Mouse (Mus musculus) heart, adult 11 months (tissue): Measurements from ENCODE around the gene Nckap5l.
"Not testable (repeated sequence)": the region's sequence is repeated elsewhere in the genome, so short reads cannot be mapped to it uniquely, and the experiment has no call there.

Experiments used
- DNase-seq: peaks from one replicate; pipeline ENCODE4 v3.0.0; 2022

Gene Nckap5l

GRCm38 (mm10) chr15:99393386-99394252 lies 63.9 kb downstream of the Nckap5l start:
- peak; percentile 99 for DNase-seq

GRCm38 (mm10) chr15:99392486-99393385 lies 64.8 kb downstream of the Nckap5l start, which contains the start of gene Tmbim6:
Tmbim6 (plus strand) TSS chr15:99392882.
- peak; percentile 100 for DNase-seq

- no peak for DNase-seq
These were observed 65.6 kb downstream of the Nckap5l start for GRCm38 (mm10) chr15:99391975-99392374.

- DNase-seq = no peak
These were observed 66.8 kb downstream of the Nckap5l start for GRCm38 (mm10) chr15:99390472-99391401.

- peak; percentile 91 for DNase-seq
These were observed 69.6 kb downstream of the Nckap5l start for GRCm38 (mm10) chr15:99387976-99388375.

GRCm38 (mm10) chr15:99386796-99387195 lies 70.8 kb downstream of the Nckap5l start:
- DNase-seq = no peak

- DNase-seq = not testable (repeated sequence)
These were observed 71.4 kb downstream of the Nckap5l start for GRCm38 (mm10) chr15:99386110-99386509.

GRCm38 (mm10) chr15:99384071-99384470 lies 73.5 kb downstream of the Nckap5l start:
- DNase-seq = peak; percentile 76

- DNase-seq = peak; percentile 5
These were observed 74.7 kb downstream of the Nckap5l start for GRCm38 (mm10) chr15:99382893-99383292.

GRCm38 (mm10) chr15:99376240-99376639 lies 81.3 kb downstream of the Nckap5l start:
- DNase-seq = no peak

GRCm38 (mm10) chr15:99375581-99375980 lies 82.0 kb downstream of the Nckap5l start:
- DNase-seq = no peak

- peak; percentile 58 for DNase-seq
These were observed 82.5 kb downstream of the Nckap5l start for GRCm38 (mm10) chr15:99375036-99375435.

GRCm38 (mm10) chr15:99372761-99373160 lies 84.8 kb downstream of the Nckap5l start:
- DNase-seq = no peak
